Mouse (Mus musculus): ENCODE results near the gene Rpl3. TPM values are rescaled to one million over a fixed set of nuclear protein-coding genes. Genes with fewer than 3 reads are reported as not detected.

Rpl3 gene
- total and polyA plus RNA-seq, 2 experiments from 2014 or later, result 500 to 511 TPM

DNA sequence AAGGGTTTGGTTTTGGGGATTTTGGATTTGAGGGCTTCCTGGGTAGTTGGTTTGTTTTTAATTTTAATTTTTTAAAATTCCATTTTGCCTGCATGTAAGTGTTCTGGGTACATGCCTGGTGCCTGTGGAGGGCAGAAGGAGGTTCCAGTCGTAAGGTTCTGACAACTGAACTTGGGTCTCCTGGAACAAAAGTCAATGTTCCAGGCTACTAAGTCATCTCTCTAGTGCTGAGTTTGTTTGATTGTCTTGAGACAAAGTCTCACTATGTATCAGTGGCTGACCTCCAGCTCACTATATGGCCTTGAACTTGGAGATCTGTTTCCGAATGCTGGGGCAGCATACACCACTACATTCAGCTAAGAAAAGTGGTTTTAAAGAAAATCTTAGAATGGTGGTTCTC, 43.8 kb upstream of the Rpl3 start:
- no peak overlapping the region for H3K4me2 ChIP-seq (ENCODE audit: low read depth, low read length, poor library complexity, severe bottlenecking)
- no peak for ATAC-seq (ENCODE audit: low FRiP score)
- no peak overlapping the region for H3K4me3 ChIP-seq (ENCODE audit: low read depth, low read length)
- no peaks in the 10 kb centered on the region for H3K27me3 ChIP-seq (ENCODE audit: insufficient read depth, low read length)
- TF ChIP-seq CTCF (IDR thresholded peaks at IDR 0.05), result no peak
- H3K9me3 ChIP-seq (ENCODE audit: low read length), result no peaks in the 10 kb centered on the region
- WGBS, result 97% methylated on average over 2 of the region's 2 CpGs
- H3K4me1 ChIP-seq (ENCODE audit: insufficient read depth, low read length), result peaks cover 12% of the 10 kb centered on the region
- H3K9ac ChIP-seq (replicated peaks; ENCODE audit: low read length, poor library complexity, severe bottlenecking), result no peak overlapping the region
- H3K36me3 ChIP-seq (ENCODE audit: insufficient read depth, low read length), result no peaks in the 10 kb centered on the region
- H3K27ac ChIP-seq (ENCODE audit: low read depth, low read length), result no peak overlapping the region
- no peak for DNase-seq (ENCODE audit: low spot score)

DNA sequence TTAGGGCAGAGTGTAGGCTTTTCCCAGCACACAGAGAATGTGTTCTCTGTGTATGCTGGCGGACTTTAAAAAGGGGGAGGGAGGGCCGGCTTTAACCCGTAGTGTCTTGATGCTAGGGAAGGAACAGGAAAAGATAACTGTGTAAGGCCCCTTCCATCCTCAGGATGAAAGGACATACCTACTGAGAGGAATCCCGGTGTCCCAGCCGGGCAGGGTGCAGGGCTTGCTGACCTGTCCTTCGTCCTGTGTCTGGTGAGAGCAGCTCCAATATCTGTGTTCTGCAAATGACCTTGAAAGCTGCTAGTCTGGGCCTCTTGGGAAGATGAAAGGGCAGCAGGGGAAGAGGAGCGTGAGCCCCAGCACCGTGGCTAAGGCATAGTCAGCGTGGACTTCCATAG, 42.8 kb upstream of the Rpl3 start:
- no peak for DNase-seq (ENCODE audit: low spot score)
- Histone ChIP-seq H3K27me3 (ENCODE audit: insufficient read depth, low read length) (no peaks in the 10 kb centered on the region), H3K4me1 (ENCODE audit: insufficient read depth, low read length) (peaks cover 12% of the 10 kb centered on the region), H3K9me3 (ENCODE audit: low read length) (no peaks in the 10 kb centered on the region), H3K4me3 (ENCODE audit: low read depth, low read length) (no peak overlapping the region; the same call in 1 of the 2 replicates), H3K27ac (ENCODE audit: low read depth, low read length) (0 out of 2 replicates have a peak overlapping the region, but pooled peaks have one; percentile 98), H3K36me3 (ENCODE audit: insufficient read depth, low read length) (no peaks in the 10 kb centered on the region), H3K9ac (replicated peaks; ENCODE audit: low read length, poor library complexity, severe bottlenecking) (0 out of 2 replicates have a peak overlapping the region, but pooled peaks have one; percentile 79), H3K4me2 (ENCODE audit: low read depth, low read length, poor library complexity, severe bottlenecking) (peak overlapping the region; percentile 69)
- 51% methylated on average over 9 of the region's 9 CpGs for WGBS
- ATAC-seq (ENCODE audit: low FRiP score), result no peak
- TF ChIP-seq CTCF (IDR thresholded peaks at IDR 0.05), result no peak

DNA sequence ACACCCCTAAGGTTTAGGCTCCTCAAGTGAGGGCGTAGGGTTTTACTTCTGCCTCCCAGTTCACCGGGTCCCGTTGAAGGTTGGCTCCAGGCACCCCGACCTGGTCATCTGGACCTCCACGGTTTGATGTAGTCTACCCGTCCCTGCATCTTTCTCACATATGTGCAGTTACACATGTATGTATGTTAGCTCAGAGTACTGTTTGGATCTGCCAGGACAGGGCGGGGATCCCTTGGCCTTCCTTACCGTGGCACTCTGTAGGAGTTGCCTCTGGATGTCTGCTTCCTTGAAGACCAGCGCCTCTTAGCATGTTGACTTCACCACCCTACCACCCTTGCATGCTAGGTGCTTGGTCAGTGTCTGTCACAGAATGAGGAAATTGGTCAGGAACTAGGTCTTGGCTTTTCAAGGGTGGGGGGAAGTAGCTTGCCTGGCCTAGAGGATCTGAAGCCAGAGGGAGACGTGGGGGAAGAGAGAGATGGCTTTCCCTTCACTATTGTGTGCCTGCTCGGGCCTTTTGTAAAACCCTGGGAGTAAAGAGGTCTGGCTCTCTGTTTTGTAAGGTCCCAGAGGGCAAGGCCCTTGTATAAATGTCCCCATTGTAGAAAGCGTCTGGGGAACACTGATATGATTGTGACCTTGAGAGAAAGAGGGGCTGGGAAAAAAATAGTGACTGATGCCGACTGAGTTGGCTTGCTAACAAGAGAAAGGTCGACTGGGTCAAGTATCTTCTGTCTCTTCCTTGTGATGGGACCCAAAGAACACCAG, 42.2 kb upstream of the Rpl3 start:
- Histone ChIP-seq H3K27ac (ENCODE audit: low read depth, low read length) (peak overlapping the region; percentile 98), H3K9ac (replicated peaks; ENCODE audit: low read length, poor library complexity, severe bottlenecking) (peak overlapping the region; percentile 79), H3K4me1 (ENCODE audit: insufficient read depth, low read length) (peaks cover 12% of the 10 kb centered on the region), H3K4me3 (ENCODE audit: low read depth, low read length) (peak overlapping the region; percentile 80), H3K9me3 (ENCODE audit: low read length) (no peaks in the 10 kb centered on the region), H3K4me2 (ENCODE audit: low read depth, low read length, poor library complexity, severe bottlenecking) (peak overlapping the region; percentile 69), H3K36me3 (ENCODE audit: insufficient read depth, low read length) (no peaks in the 10 kb centered on the region), H3K27me3 (ENCODE audit: insufficient read depth, low read length) (no peaks in the 10 kb centered on the region)
- 0 out of 2 replicates have a peak, but pooled peaks have one; percentile 21 for ATAC-seq (ENCODE audit: low FRiP score)
- no peak for DNase-seq (ENCODE audit: low spot score)
- TF ChIP-seq CTCF (IDR thresholded peaks at IDR 0.05), result no peak
- WGBS, result 14% methylated on average over 14 of the region's 14 CpGs

DNA sequence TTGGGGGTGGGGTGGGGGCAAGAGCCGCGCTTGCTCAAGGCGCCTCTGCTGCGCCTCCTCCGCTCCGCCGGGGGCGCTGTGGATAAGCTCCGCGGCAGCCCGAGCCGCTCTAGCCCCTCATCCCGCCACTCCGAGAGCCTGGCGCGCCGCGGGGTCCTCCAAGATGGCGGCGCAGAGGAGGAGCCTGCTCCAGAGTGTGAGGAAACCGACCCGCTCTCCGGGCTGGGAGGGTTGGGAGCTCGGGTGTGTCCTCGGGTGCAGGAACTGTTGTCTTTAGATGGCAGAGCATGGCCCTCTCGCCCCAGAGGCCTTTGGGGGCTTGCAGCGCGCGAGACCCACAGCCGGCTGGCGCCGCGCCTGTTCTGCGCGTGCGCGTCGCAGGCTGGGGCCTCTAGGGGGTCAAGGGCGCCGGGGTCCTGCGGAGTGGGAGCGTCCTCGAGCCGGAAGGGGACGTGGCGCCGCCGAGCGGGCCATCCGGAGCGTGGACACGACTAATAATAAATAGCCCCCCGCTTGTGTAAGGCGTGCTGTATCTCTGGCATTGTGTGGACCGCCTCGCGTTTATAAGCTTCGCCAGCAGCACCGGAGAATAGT, 41.4 kb upstream of the Rpl3 start, which contains the start of gene Tab1:
Gene Tab1, plus strand, starts transcription at position 135 of the 594 bp plus-strand sequence.
- H3K36me3 ChIP-seq (ENCODE audit: insufficient read depth, low read length), result no peaks in the 10 kb centered on the region
- peak within 1 kb of the TSS; percentile 69 for H3K4me2 ChIP-seq (ENCODE audit: low read depth, low read length, poor library complexity, severe bottlenecking)
- under 1% methylated on average over 53 of the region's 59 CpGs for WGBS
- peak; percentile 80 for TF ChIP-seq CTCF (IDR thresholded peaks at IDR 0.05)
- peaks cover 12% of the 10 kb centered on the region for H3K4me1 ChIP-seq (ENCODE audit: insufficient read depth, low read length)
- H3K9me3 ChIP-seq (ENCODE audit: low read length), result no peaks in the 10 kb centered on the region
- no peaks in the 10 kb centered on the region for H3K27me3 ChIP-seq (ENCODE audit: insufficient read depth, low read length)
- peak within 1 kb of the TSS; percentile 79 for H3K9ac ChIP-seq (replicated peaks; ENCODE audit: low read length, poor library complexity, severe bottlenecking)
- peak within 1 kb of the TSS; percentile 80 for H3K4me3 ChIP-seq (ENCODE audit: low read depth, low read length)
- ATAC-seq (ENCODE audit: low FRiP score) (peak; percentile 95), DNase-seq (ENCODE audit: low spot score) (peak; percentile 97)
- peak within 1 kb of the TSS; percentile 98 for H3K27ac ChIP-seq (ENCODE audit: low read depth, low read length)

DNA sequence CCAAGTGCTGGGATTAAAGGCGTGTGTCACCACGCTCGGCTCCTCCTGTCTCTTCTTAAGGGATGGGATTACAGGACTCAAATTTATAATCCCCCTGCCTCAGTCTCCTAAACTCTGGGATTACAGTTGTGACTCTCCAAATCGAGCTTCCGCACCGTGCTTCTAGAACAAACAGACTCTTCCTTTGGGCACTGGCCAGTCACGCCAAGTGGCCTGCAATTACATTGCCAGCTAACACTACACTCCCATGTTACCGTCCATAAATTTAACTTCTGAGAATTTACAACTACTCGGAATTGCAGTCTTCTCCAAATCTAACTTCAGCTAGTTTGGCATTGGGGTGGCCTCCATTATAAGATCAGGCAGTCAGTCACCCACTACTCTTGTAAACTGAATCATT, 40.8 kb upstream of the Rpl3 start:
- Histone ChIP-seq H3K9me3 (ENCODE audit: low read length) (no peaks in the 10 kb centered on the region), H3K36me3 (ENCODE audit: insufficient read depth, low read length) (no peaks in the 10 kb centered on the region), H3K4me2 (ENCODE audit: low read depth, low read length, poor library complexity, severe bottlenecking) (peak overlapping the region; percentile 69), H3K9ac (replicated peaks; ENCODE audit: low read length, poor library complexity, severe bottlenecking) (no peak overlapping the region), H3K4me1 (ENCODE audit: insufficient read depth, low read length) (peaks cover 12% of the 10 kb centered on the region), H3K27ac (ENCODE audit: low read depth, low read length) (peak overlapping the region; percentile 98; the same call in 1 of the 2 replicates), H3K4me3 (ENCODE audit: low read depth, low read length) (peak overlapping the region; percentile 80), H3K27me3 (ENCODE audit: insufficient read depth, low read length) (no peaks in the 10 kb centered on the region)
- 79% methylated on average over 9 of the region's 9 CpGs for WGBS
- no peak for ATAC-seq (ENCODE audit: low FRiP score)
- TF ChIP-seq CTCF (IDR thresholded peaks at IDR 0.05), result no peak
- DNase-seq (ENCODE audit: low spot score), result no peak

DNA sequence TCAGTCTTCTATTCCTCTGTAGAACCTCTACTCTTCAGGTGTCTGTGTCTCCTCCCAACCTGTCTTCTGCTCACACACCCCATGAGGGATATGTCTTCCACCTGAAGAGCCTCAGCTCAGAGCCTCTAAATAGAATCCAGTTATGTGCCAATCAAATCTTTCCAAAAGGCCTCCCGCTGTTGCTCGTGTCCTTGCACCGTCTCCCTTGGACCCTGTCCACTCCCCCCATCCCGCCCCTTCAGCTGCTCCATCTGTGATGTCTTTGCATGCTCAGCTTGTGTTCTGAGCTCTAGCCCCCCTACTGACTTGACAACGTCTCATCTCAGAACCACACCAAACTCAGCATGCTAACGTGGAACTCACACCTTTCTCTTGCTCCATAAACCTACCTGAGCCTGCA, 39.8 kb upstream of the Rpl3 start:
- DNase-seq (ENCODE audit: low spot score), result no peak
- H3K9ac ChIP-seq (replicated peaks; ENCODE audit: low read length, poor library complexity, severe bottlenecking), result no peak overlapping the region

More for the DNA sequence above, 39.8 kb upstream of the Rpl3 start:
- H3K27me3 ChIP-seq (ENCODE audit: insufficient read depth, low read length), result no peaks in the 10 kb centered on the region
- H3K9me3 ChIP-seq (ENCODE audit: low read length), result no peaks in the 10 kb centered on the region
- H3K4me2 ChIP-seq (ENCODE audit: low read depth, low read length, poor library complexity, severe bottlenecking), result no peak overlapping the region
- H3K4me3 ChIP-seq (ENCODE audit: low read depth, low read length), result no peak overlapping the region
- ATAC-seq (ENCODE audit: low FRiP score), result no peak
- 66% methylated on average over 6 of the region's 6 CpGs for WGBS
- peaks cover 12% of the 10 kb centered on the region for H3K4me1 ChIP-seq (ENCODE audit: insufficient read depth, low read length)
- no peak overlapping the region for H3K27ac ChIP-seq (ENCODE audit: low read depth, low read length)
- TF ChIP-seq CTCF (IDR thresholded peaks at IDR 0.05), result no peak
- H3K36me3 ChIP-seq (ENCODE audit: insufficient read depth, low read length), result no peaks in the 10 kb centered on the region
